Mouse (Mus musculus) CD4-positive helper T cell, adult 2 months (primary cell): ENCODE measurements at regions not wholly inside any gene's neighbourhood (a gene's known extent, or its start where the extent isn't known, plus 50 kb on each side); places are given as distances from the start of the nearest gene placed in this dataset.

Experiments
- DNase-seq: peaks from one replicate; pipeline ENCODE4 v3.0.0-alpha.2; 2012; ENCODE audit warnings: low read depth, missing footprints, low spot score

GRCm38 (mm10) chr4:142574528-142574927 lies 335.3 kb upstream of the Kazn start:
- no peak for DNase-seq

- no peak for DNase-seq
Observed at GRCm38 (mm10) chr4:142570712-142571111, 331.5 kb upstream of the Kazn start.

- no peak for DNase-seq
Observed at GRCm38 (mm10) chr4:142568556-142568955, 329.4 kb upstream of the Kazn start.

GRCm38 (mm10) chr4:142554716-142555115 lies 315.5 kb upstream of the Kazn start:
- DNase-seq, result no peak

GRCm38 (mm10) chr4:142545871-142546270 lies 306.7 kb upstream of the Kazn start:
- DNase-seq, result no peak

- no peak for DNase-seq
Observed at GRCm38 (mm10) chr4:142545187-142545586, 306.0 kb upstream of the Kazn start.

- DNase-seq, result no peak
Observed at GRCm38 (mm10) chr4:142544736-142545135, 305.5 kb upstream of the Kazn start.

- DNase-seq, result no peak
Observed at GRCm38 (mm10) chr4:142539200-142539750, 300.1 kb upstream of the Kazn start.

GRCm38 (mm10) chr4:142527080-142527479 lies 287.9 kb upstream of the Kazn start:
- no peak for DNase-seq

- DNase-seq, result no peak
Observed at GRCm38 (mm10) chr4:142517478-142518455, 278.6 kb upstream of the Kazn start.

GRCm38 (mm10) chr4:142514751-142515150 lies 275.6 kb upstream of the Kazn start:
- no peak for DNase-seq

GRCm38 (mm10) chr4:142509386-142509785 lies 270.2 kb upstream of the Kazn start:
- DNase-seq, result no peak

- DNase-seq, result no peak
Observed at GRCm38 (mm10) chr4:142506383-142507211, 267.4 kb upstream of the Kazn start.

GRCm38 (mm10) chr4:142503761-142504160 lies 264.6 kb upstream of the Kazn start:
- DNase-seq, result no peak

GRCm38 (mm10) chr4:142501177-142501576 lies 262.0 kb upstream of the Kazn start:
- DNase-seq, result no peak

GRCm38 (mm10) chr4:142500541-142500940 lies 261.3 kb upstream of the Kazn start:
- no peak for DNase-seq

- DNase-seq, result no peak
Observed at GRCm38 (mm10) chr4:142496605-142497004, 257.4 kb upstream of the Kazn start.

- DNase-seq, result no peak
Observed at GRCm38 (mm10) chr4:142492926-142493492, 253.8 kb upstream of the Kazn start.

- no peak for DNase-seq
Observed at GRCm38 (mm10) chr4:142485784-142486423, 246.7 kb upstream of the Kazn start.

- no peak for DNase-seq
Observed at GRCm38 (mm10) chr4:142475632-142476031, 236.4 kb upstream of the Kazn start.

GRCm38 (mm10) chr4:142474626-142475025 lies 235.4 kb upstream of the Kazn start:
- DNase-seq, result no peak
